Mouse (Mus musculus) liver, adult 2 months (tissue): ENCODE measurements around the gene Zic4.

ENCODE experiments used
- CTCF ChIP-seq: fragments of 200-500 bp; IDR thresholded peaks from 2 replicates; pipeline ENCODE4 v1.5.1; 2011; ENCODE audit warnings: low read depth, low read length, control low read depth
- POLR2A ChIP-seq: fragments of 200-500 bp; IDR thresholded peaks from 2 replicates; pipeline ENCODE4 v1.6.1; 2011; ENCODE audit warnings: low read length, control low read depth; ENCODE audit not compliant: insufficient read depth; ENCODE audit errors: extremely low read depth

DNA sequence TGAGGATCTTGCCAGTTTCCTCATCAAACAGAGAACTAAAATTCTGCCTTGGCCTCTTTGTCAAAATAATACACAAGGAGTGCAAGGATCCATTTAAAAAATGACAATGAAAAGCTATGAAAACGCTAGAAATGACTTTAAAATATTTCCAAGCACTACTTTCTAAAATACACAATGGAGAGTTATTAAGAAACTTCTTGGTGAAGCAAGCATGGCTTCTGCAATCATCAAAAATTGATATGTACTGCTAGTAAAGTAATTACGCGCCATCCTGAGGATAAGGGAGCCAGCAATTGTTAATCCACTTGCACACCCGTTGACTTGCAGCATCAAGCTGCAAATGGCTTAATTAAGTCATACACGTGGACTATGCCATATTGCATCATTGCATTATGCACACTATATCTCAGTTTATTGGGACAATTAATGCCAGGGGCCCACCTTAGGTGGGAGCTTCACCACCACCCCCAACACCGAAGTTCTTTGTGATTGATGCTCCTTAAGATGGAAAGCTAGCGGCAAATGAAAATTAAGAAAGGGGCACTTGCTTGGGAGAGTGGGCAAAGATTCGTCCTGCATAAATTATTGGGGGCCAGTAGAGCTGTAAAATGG, 38.4 kb downstream of the Zic4 start:
- no peak for TF ChIP-seq CTCF
- no peak for TF ChIP-seq POLR2A
